Mouse (Mus musculus) neural tube, embryonic 11.5 days (tissue): ENCODE measurements around the gene Hsp90ab1. TPM values are rescaled to one million over a fixed set of nuclear protein-coding genes. Genes with fewer than 3 reads are reported as not detected.

Source experiments
- ATAC-seq: fragments of 200-750 bp; cut with Nextera tagmentation; 2 replicates; pipeline ENCODE4 v1.8.0; 2017; ENCODE audit warnings: moderate number of reproducible peaks, mild to moderate bottlenecking, moderate TSS enrichment, moderate library complexity; ENCODE audit not compliant: insufficient read depth, low FRiP score, low TSS enrichment
- DNase-seq: peaks from one replicate; pipeline ENCODE4 v3.0.0-alpha.2; 2015; ENCODE audit warnings: low spot score
- H3K27ac ChIP-seq: fragments of 300-500 bp; sonication (generic); 2 replicates; pipeline ENCODE4 v1.5.1; 2014; ENCODE audit warnings: low read depth, mild to moderate bottlenecking, low read length
- H3K27me3 ChIP-seq: fragments of 300-500 bp; sonication (generic); 2 replicates; pipeline ENCODE4 v1.6.1; 2014; ENCODE audit warnings: mild to moderate bottlenecking, low read length, mixed read lengths; ENCODE audit not compliant: control insufficient read depth, insufficient read depth
- H3K36me3 ChIP-seq: fragments of 300-500 bp; sonication (generic); 2 replicates; pipeline ENCODE4 v1.6.1; 2014; ENCODE audit warnings: mild to moderate bottlenecking, low read length, moderate library complexity, mixed read lengths; ENCODE audit not compliant: control insufficient read depth, insufficient read depth
- H3K4me1 ChIP-seq: fragments of 300-500 bp; sonication (generic); 2 replicates; pipeline ENCODE4 v1.6.1; 2014; ENCODE audit warnings: low read length, mixed read lengths; ENCODE audit not compliant: control insufficient read depth, insufficient read depth
- H3K4me2 ChIP-seq: fragments of 300-500 bp; sonication (generic); 2 replicates; pipeline ENCODE4 v1.6.1; 2014; ENCODE audit warnings: low read depth, mild to moderate bottlenecking, moderate library complexity
- H3K4me3 ChIP-seq: fragments of 300-500 bp; sonication (generic); 2 replicates; pipeline ENCODE4 v1.5.1; 2014; ENCODE audit warnings: low read depth, low read length
- H3K9ac ChIP-seq: fragments of 300-500 bp; sonication (generic); 2 replicates; pipeline ENCODE4 v1.6.1; 2014; ENCODE audit warnings: mild to moderate bottlenecking, low read length
- H3K9me3 ChIP-seq: fragments of 300-500 bp; sonication (generic); 2 replicates; pipeline ENCODE4 v1.6.1; 2016; ENCODE audit warnings: low read length; ENCODE audit not compliant: control insufficient read depth
- WGBS: fragments of 180-500 bp; shearing (Covaris S2); extraction: QIAGEN DNeasy Blood & Tissue Kit; methylation state at CpG from one replicate; pipeline ENCODE4 v1.1.7; 2014; 5-methylcytosine and 5-hydroxymethylcytosine counted together
- polyA plus RNA-seq: library from polyadenylated mRNA; unstranded; fragments of >200 nt; fragmentation: Nextera tagmentation; extraction: Ambion mirVana; gene quantifications from 2 replicates; pipeline ENCODE4 v1.2.1, GENCODE M21; 2014

Hsp90ab1 gene
- polyA plus RNA-seq, 1 experiment from 2014 or later = 1,823 TPM

GRCm38 (mm10) chr17:45566360-45567161 lies 6.5 kb downstream of the Hsp90ab1 start:
- Histone ChIP-seq H3K4me3 (no peak overlapping the region), H3K36me3 (peaks cover 35% of the 10 kb centered on the region), H3K4me2 (no peak overlapping the region), H3K27me3 (no peaks in the 10 kb centered on the region), H3K27ac (0 out of 2 replicates have a peak overlapping the region, but pooled peaks have one; percentile 6), H3K9ac (no peak overlapping the region), H3K4me1 (peaks cover 6% of the 10 kb centered on the region), H3K9me3 (no peaks in the 10 kb centered on the region)
- ATAC-seq (no peak), DNase-seq (no peak)
- 71% methylated on average over 18 of the region's 18 CpGs for whole genome bisulfite sequencing

- ATAC-seq (no peak), DNase-seq (no peak)
- 80% methylated on average over 1 of the region's 1 CpGs for WGBS
- Histone ChIP-seq H3K9ac (no peak overlapping the region), H3K9me3 (no peaks in the 10 kb centered on the region), H3K4me2 (no peak overlapping the region), H3K27ac (no peak overlapping the region), H3K27me3 (no peaks in the 10 kb centered on the region), H3K4me1 (peaks cover 6% of the 10 kb centered on the region), H3K4me3 (no peak overlapping the region), H3K36me3 (peaks cover 30% of the 10 kb centered on the region)
Measured at GRCm38 (mm10) chr17:45566031-45566359, 7.1 kb downstream of the Hsp90ab1 start.

- Histone ChIP-seq H3K27ac (no peak overlapping the region), H3K4me1 (peaks cover 6% of the 10 kb centered on the region)
- ATAC-seq = no peak
Measured at GRCm38 (mm10) chr17:45565103-45565502, 8.0 kb downstream of the Hsp90ab1 start.

GRCm38 (mm10) chr17:45564531-45565084 lies 8.5 kb downstream of the Hsp90ab1 start:
- peak overlapping the region; percentile 84 for H3K9ac ChIP-seq
- H3K9me3 ChIP-seq = no peaks in the 10 kb centered on the region
- H3K4me2 ChIP-seq = peak overlapping the region; percentile 96
- H3K4me1 ChIP-seq = peaks cover 6% of the 10 kb centered on the region
- peak overlapping the region; percentile 77 for H3K27ac ChIP-seq
- 13% methylated on average over 18 of the region's 18 CpGs for WGBS
- H3K27me3 ChIP-seq = no peaks in the 10 kb centered on the region
- DNase-seq (no peak), ATAC-seq (peak; percentile 2; the same call in 1 of the 2 replicates)
- peaks cover 22% of the 10 kb centered on the region for H3K36me3 ChIP-seq
- H3K4me3 ChIP-seq = peak overlapping the region; percentile 84

More at GRCm38 (mm10) chr17:45565103-45565502, 8.0 kb downstream of the Hsp90ab1 start:
- peaks cover 27% of the 10 kb centered on the region for H3K36me3 ChIP-seq
- peak overlapping the region; percentile 84 for H3K9ac ChIP-seq
- DNase-seq = no peak
- H3K4me3 ChIP-seq = peak overlapping the region; percentile 84
- no peaks in the 10 kb centered on the region for H3K27me3 ChIP-seq
- peak overlapping the region; percentile 96 for H3K4me2 ChIP-seq
- 96% methylated on average over 11 of the region's 11 CpGs for WGBS
- H3K9me3 ChIP-seq = no peaks in the 10 kb centered on the region

GRCm38 (mm10) chr17:45563655-45564530 lies 9.2 kb downstream of the Hsp90ab1 start, which contains the start of gene Slc35b2:
Gene Slc35b2, plus strand, starts transcription at chr17:45563874.
- Histone ChIP-seq H3K9me3 (no peaks in the 10 kb centered on the region), H3K4me1 (peaks cover 6% of the 10 kb centered on the region), H3K27me3 (no peaks in the 10 kb centered on the region), H3K4me3 (peak within 1 kb of the TSS; percentile 84), H3K27ac (peak within 1 kb of the TSS; percentile 77), H3K9ac (peak within 1 kb of the TSS; percentile 84), H3K36me3 (peaks cover 16% of the 10 kb centered on the region), H3K4me2 (peak within 1 kb of the TSS; percentile 96)
- ATAC-seq (peak; percentile 78), DNase-seq (peak; percentile 93)
- WGBS = under 1% methylated on average over 56 of the region's 61 CpGs

- Histone ChIP-seq H3K4me2 (no peak overlapping the region), H3K9ac (no peak overlapping the region), H3K27me3 (no peaks in the 10 kb centered on the region), H3K4me1 (peaks cover 6% of the 10 kb centered on the region), H3K36me3 (peaks cover 10% of the 10 kb centered on the region), H3K4me3 (no peak overlapping the region), H3K9me3 (no peaks in the 10 kb centered on the region), H3K27ac (no peak overlapping the region)
- no peak for DNase-seq
- no peak for ATAC-seq
- WGBS = 82% methylated on average over 12 of the region's 12 CpGs
Measured at GRCm38 (mm10) chr17:45563216-45563615, 9.9 kb downstream of the Hsp90ab1 start.

GRCm38 (mm10) chr17:45559732-45560525 lies 13.1 kb downstream of the Hsp90ab1 start:
- H3K4me1 ChIP-seq = peaks cover 10% of the 10 kb centered on the region
- no peak for DNase-seq
- 89% methylated on average over 15 of the region's 15 CpGs for WGBS

More at GRCm38 (mm10) chr17:45559732-45560525, 13.1 kb downstream of the Hsp90ab1 start:
- ATAC-seq = no peak
- H3K4me3 ChIP-seq = no peak overlapping the region
- H3K36me3 ChIP-seq = no peaks in the 10 kb centered on the region
- no peak overlapping the region for H3K9ac ChIP-seq
- peaks cover 7% of the 10 kb centered on the region for H3K27me3 ChIP-seq
- no peaks in the 10 kb centered on the region for H3K9me3 ChIP-seq
- H3K4me2 ChIP-seq = no peak overlapping the region
- H3K27ac ChIP-seq = no peak overlapping the region
